Mouse (Mus musculus): ENCODE measurements at regions not wholly inside any gene's neighbourhood (a gene's known extent, or its start where the extent isn't known, plus 50 kb on each side); places are given as distances from the start of the nearest gene placed in this dataset.
A peak's percentile ranks its signal among the peaks of the same experiment; 100 is the strongest.
"Not testable (repeated sequence)": the region's sequence is repeated elsewhere in the genome, so short reads cannot be mapped to it uniquely, and the experiment has no call there.

DNA sequence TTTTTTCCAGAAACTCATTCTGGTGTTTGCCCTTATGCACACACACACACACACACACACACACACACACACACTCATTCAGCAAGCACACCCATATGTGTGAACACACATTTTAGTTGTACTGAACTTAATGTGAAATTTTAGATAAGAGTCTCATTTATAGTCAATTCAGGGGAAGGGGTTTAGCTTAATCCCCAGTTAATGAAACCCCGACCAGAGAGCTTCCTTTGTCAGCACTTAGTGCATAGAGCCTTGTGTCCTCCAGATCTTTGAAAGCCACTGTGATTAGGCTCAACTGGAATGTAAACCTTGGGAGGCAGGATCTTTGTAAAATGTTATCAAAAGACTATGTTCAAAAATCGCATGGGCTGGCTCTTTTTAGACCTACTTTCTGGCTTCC is 53.4 kb downstream of the Rps12 start:
- WGBS = 8% methylated on average over 2 of the region's 2 CpGs
- H3K9ac ChIP-seq (replicated peaks) = no peak overlapping the region
- H3K27ac ChIP-seq = no peak overlapping the region; the same call in 1 of the 2 replicates
- peak; percentile 82 for ATAC-seq
- H3K9me3 ChIP-seq = no peaks in the 10 kb centered on the region
- no peak overlapping the region for H3K4me3 ChIP-seq (replicated peaks)
- no peaks in the 10 kb centered on the region for H3K36me3 ChIP-seq
- H3K4me2 ChIP-seq (replicated peaks) = no peak overlapping the region
- peaks cover 9% of the 10 kb centered on the region; the same call in 1 of the 2 replicates for H3K4me1 ChIP-seq (replicated peaks)
- H3K27me3 ChIP-seq = no peaks in the 10 kb centered on the region

DNA sequence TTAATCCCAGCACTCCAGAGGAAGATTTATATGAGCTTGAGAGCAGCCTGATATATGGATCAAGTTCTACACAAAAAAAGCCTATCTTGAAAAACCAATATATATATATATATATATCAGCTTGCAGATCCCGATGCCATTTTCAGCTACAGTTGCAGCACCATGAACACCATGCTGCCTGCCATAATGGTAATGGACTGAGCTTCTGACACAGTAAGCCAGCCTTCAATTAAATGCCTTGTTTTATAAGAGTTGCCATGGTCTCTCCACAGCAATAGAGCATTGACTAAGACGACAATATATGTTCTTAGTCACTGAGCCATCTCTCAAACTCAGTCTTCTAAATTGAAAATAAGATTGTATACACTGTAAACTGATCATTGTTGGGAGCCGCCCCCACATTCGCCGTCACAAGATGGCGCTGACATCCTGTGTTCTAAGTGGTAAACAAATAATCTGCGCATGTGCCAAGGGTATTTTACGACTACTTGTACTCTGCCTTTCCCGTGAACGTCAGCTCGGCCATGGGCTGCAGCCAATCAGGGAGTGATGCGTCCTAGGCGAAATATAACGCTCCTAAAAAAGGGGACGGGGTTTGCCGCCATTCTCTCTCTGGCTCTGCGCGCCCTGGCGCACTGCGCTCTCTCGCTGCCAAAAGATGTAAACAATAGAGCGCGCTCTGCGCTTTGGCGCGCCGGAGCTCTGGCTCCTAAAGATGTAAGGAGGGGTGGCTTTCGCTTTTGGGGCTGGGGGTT is 60.9 kb downstream of the Rps12 start:
- H3K27me3 ChIP-seq; H3K4me1 ChIP-seq (replicated peaks); H3K9me3 ChIP-seq; H3K36me3 ChIP-seq; H3K9ac ChIP-seq (replicated peaks); H3K4me2 ChIP-seq (replicated peaks); H3K27ac ChIP-seq: not testable (repeated sequence)
- 78% methylated on average over 28 of the region's 28 CpGs for WGBS
- 0 out of 2 replicates have a peak overlapping the region, but pooled peaks have one; percentile 13 for H3K4me3 ChIP-seq (replicated peaks)
- 0 out of 2 replicates have a peak, but pooled peaks have one; percentile 63 for ATAC-seq

DNA sequence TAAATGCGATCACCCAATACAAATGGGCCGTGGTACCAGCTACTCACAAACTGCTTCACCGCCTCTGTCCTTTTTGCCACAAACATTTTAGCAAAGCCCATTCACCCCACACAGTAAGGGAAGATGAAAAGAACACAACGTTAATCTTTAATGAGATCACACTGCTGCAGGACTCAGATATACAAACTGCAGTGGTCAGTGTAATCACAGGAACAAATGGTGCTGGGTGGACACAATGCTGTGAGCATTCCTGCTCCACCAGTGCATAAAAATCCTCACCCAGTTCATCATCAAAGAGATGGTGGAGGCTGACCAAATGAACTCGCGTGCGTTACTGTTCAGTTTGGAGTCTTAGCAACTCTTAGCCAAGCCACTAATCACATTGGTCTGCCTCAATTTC is 69.0 kb downstream of the Rps12 start:
- H3K4me2 ChIP-seq (replicated peaks) = no peak overlapping the region
- peaks cover 8% of the 10 kb centered on the region for H3K4me1 ChIP-seq (replicated peaks)
- H3K27me3 ChIP-seq = no peaks in the 10 kb centered on the region
- ATAC-seq = peak; percentile 63; the same call in 1 of the 2 replicates
- no peak overlapping the region for H3K4me3 ChIP-seq (replicated peaks)
- no peak overlapping the region for H3K27ac ChIP-seq
- 28% methylated on average over 7 of the region's 7 CpGs for WGBS
- no peaks in the 10 kb centered on the region for H3K36me3 ChIP-seq
- no peaks in the 10 kb centered on the region for H3K9me3 ChIP-seq
- no peak overlapping the region for H3K9ac ChIP-seq (replicated peaks)

GRCm38 (mm10) chr10:23715511-23715910 is 71.6 kb downstream of the Rps12 start:
- Histone ChIP-seq H3K4me2 (replicated peaks) (no peak overlapping the region), H3K4me1 (replicated peaks) (peaks cover 21% of the 10 kb centered on the region), H3K27ac (no peak overlapping the region), H3K36me3 (no peaks in the 10 kb centered on the region), H3K4me3 (replicated peaks) (no peak overlapping the region), H3K27me3 (no peaks in the 10 kb centered on the region), H3K9ac (replicated peaks) (no peak overlapping the region), H3K9me3 (no peaks in the 10 kb centered on the region)
- WGBS = 90% methylated on average over 10 of the region's 10 CpGs
- ATAC-seq = no peak

GRCm38 (mm10) chr10:23715101-23715500 is 72.0 kb downstream of the Rps12 start:
- no peaks in the 10 kb centered on the region for H3K9me3 ChIP-seq
- H3K27ac ChIP-seq = no peak overlapping the region
- H3K27me3 ChIP-seq = no peaks in the 10 kb centered on the region
- WGBS = 94% methylated on average over 7 of the region's 7 CpGs
- H3K9ac ChIP-seq (replicated peaks) = no peak overlapping the region
- ATAC-seq = no peak
- H3K4me2 ChIP-seq (replicated peaks) = no peak overlapping the region
- no peak overlapping the region for H3K4me3 ChIP-seq (replicated peaks)
- H3K36me3 ChIP-seq = no peaks in the 10 kb centered on the region
- H3K4me1 ChIP-seq (replicated peaks) = peaks cover 21% of the 10 kb centered on the region

DNA sequence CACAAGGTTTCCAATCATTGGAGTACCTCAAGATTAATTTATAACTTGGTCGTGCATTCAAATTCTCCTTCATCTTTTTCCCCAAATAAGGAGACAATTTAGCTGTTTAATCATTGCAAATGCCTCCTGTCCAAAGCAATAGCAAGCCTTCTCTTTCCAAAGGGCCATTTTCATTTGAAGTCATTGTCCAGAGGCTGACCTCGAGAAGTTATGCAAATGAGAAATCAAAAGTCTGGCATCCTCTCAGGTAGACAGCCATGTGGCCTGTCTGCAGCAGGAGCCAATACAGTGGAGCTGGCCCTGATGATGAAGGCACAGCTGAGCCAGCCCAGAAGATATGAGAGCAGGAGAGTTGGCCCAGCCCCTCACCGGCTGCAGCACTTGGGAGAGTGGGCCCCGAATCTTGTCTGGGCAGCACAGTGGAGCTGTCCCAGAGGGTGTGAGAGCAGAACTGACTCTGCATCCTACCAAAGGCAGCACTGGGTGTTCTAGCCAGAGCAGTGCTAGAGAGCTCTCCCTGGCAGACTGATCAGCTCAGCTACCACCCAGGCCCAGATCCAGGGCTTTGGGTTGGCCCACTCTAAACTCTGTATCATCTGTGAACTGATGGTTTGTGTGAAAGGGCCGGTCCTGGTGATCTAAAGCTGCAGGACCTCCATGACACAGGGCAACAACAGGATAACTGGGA is 74.2 kb downstream of the Rps12 start:
- no peaks in the 10 kb centered on the region for H3K9me3 ChIP-seq
- H3K9ac ChIP-seq (replicated peaks) = no peak overlapping the region
- no peak overlapping the region for H3K4me3 ChIP-seq (replicated peaks)
- ATAC-seq = no peak
- H3K36me3 ChIP-seq = no peaks in the 10 kb centered on the region
- H3K4me1 ChIP-seq (replicated peaks) = peaks cover 15% of the 10 kb centered on the region
- H3K27ac ChIP-seq = no peak overlapping the region
- 74% methylated on average over 5 of the region's 5 CpGs for WGBS
- no peaks in the 10 kb centered on the region for H3K27me3 ChIP-seq
- H3K4me2 ChIP-seq (replicated peaks) = no peak overlapping the region

DNA sequence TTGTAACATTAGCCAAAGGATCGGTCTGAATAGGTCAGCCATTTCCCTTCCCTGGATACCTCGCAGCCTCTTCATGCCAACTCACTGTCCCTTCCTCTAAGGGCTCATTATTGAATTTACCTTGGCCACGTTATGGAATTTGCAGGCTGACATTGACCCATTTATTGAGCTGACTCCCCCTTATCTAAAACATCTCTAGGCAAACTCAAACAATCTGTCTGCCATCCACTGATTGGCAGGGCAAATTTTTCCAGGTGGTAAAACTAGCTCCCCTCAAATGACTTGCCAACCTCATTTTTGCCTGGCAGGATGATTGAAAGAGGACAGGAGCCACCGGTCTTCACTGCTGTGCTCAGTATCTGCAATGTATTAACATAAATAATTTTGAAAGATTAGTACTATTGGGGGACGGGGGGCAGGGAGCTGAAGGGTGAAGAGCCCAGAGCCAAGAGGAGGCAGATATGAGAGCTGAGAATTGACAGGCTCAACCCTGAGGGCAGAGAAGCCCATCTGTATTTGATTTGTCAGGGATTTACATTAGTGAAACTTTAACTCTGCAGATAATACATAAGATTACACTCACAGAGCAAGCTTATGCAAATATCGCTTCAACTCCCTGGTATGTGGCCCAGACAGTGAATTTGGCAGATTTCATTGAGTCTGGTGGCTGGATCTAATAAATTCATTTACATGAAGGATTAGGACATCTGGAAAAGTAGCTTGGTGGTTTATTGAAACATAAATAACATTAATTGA is 75.5 kb downstream of the Rps12 start:
- no peaks in the 10 kb centered on the region for H3K9me3 ChIP-seq

DNA sequence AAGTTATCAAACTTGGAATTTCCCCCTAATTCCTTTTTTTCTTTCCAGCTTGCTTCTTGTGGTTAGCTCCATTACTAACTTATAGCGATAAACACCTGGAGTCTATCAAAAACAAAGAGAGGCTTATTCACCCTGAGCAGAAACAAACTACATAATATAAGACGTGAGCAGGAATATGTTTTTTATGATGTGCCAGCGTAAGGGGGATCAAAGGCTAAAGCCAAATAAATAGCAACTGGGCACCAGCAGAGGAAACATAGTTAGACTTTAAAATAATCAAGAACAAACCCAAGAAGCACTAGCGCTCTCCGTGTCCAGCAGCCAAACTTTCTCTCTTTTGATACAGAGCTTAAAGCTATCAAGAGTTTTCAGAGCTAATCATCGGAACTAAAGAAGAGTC is 76.1 kb downstream of the Rps12 start:
- Histone ChIP-seq H3K27ac (no peak overlapping the region), H3K9ac (replicated peaks) (no peak overlapping the region), H3K27me3 (no peaks in the 10 kb centered on the region), H3K9me3 (no peaks in the 10 kb centered on the region), H3K4me1 (replicated peaks) (peaks cover 12% of the 10 kb centered on the region), H3K4me3 (replicated peaks) (no peak overlapping the region), H3K36me3 (no peaks in the 10 kb centered on the region), H3K4me2 (replicated peaks) (no peak overlapping the region)
- 78% methylated on average over 6 of the region's 6 CpGs for WGBS
- no peak for ATAC-seq

More for the DNA sequence above, 75.5 kb downstream of the Rps12 start:
- H3K36me3 ChIP-seq = no peaks in the 10 kb centered on the region
- no peak overlapping the region for H3K4me2 ChIP-seq (replicated peaks)
- WGBS = 63% methylated on average over 6 of the region's 6 CpGs
- no peaks in the 10 kb centered on the region for H3K27me3 ChIP-seq
- peak; percentile 81 for ATAC-seq
- no peak overlapping the region for H3K4me3 ChIP-seq (replicated peaks)
- no peak overlapping the region for H3K27ac ChIP-seq
- no peak overlapping the region for H3K9ac ChIP-seq (replicated peaks)
- peaks cover 12% of the 10 kb centered on the region for H3K4me1 ChIP-seq (replicated peaks)

DNA sequence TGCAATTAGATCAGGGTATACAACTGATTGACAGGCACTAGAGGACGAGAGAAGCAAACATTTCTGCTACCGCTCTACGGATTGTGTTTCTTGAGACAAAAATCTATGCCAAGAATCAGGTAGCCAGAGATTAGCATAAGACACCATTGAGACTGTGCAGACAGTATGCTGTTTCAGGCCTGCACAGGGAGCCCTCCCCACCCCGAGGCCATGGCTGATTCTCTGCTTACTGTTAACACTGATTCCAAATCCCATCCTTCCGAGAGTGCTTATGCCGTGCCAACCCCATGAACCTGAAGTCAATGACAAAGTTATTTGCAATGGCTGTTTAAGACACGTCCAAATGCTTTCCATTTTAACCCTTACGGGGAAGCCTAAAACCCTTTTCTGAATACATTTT is 78.8 kb downstream of the Rps12 start:
- peaks cover 12% of the 10 kb centered on the region for H3K4me1 ChIP-seq (replicated peaks)
- no peak overlapping the region for H3K4me3 ChIP-seq (replicated peaks)
- no peaks in the 10 kb centered on the region for H3K27me3 ChIP-seq
- no peaks in the 10 kb centered on the region for H3K9me3 ChIP-seq
- H3K36me3 ChIP-seq = no peaks in the 10 kb centered on the region
- 88% methylated on average over 8 of the region's 8 CpGs for WGBS
- H3K9ac ChIP-seq (replicated peaks) = no peak overlapping the region
- no peak overlapping the region for H3K4me2 ChIP-seq (replicated peaks)
- ATAC-seq = no peak
- H3K27ac ChIP-seq = no peak overlapping the region

GRCm38 (mm10) chr10:23707141-23707540 is 79.9 kb downstream of the Rps12 start:
- Histone ChIP-seq H3K9ac (replicated peaks) (no peak overlapping the region), H3K4me2 (replicated peaks) (no peak overlapping the region), H3K27ac (no peak overlapping the region), H3K9me3 (no peaks in the 10 kb centered on the region), H3K4me3 (replicated peaks) (no peak overlapping the region), H3K36me3 (no peaks in the 10 kb centered on the region), H3K27me3 (no peaks in the 10 kb centered on the region), H3K4me1 (replicated peaks) (peaks cover 8% of the 10 kb centered on the region)
- 87% methylated on average over 3 of the region's 3 CpGs for WGBS
- ATAC-seq = no peak

DNA sequence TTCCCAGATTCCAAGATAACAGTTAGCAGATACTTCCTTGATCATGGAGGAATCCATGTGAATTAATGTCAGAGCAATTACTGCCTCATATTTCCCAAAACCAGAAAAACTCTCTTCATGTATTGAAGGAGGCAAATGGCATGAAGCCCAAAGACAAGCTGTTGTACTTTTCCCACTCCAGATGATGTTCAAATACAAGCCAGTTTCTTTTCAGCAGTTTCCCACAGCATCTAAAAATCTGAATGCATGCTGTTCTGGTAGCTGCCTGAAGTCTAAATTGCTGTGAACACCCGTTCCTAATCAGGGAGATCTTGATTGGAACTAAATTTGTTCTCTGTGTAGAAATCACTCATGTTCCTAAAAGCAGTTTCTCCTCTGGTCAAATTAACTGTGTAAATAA is 83.0 kb downstream of the Rps12 start:
- Histone ChIP-seq H3K9ac (replicated peaks) (no peak overlapping the region), H3K9me3 (no peaks in the 10 kb centered on the region), H3K4me3 (replicated peaks) (no peak overlapping the region), H3K4me1 (replicated peaks) (no peaks in the 10 kb centered on the region), H3K36me3 (no peaks in the 10 kb centered on the region), H3K4me2 (replicated peaks) (no peak overlapping the region), H3K27me3 (no peaks in the 10 kb centered on the region), H3K27ac (no peak overlapping the region)
- WGBS = 80% methylated on average over 1 of the region's 1 CpGs
- no peak for ATAC-seq

DNA sequence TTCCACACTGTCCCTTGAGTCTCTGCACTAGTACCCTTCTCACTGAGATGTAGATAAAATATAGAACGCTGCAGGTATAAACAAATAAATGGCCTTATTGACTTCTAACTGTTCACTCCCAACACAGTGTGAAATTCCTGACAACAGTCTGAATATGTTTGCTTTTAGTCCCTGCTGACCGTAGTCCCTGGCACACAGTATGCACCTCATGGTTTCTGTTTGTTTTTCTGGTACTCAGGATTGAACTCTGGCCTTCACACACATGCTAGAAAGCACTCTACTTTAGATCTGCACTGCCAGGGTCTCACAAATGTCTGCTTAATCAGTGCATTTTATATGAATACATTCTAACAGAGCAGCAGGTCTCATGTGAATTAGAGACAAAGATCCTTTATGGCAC is 95.8 kb downstream of the Rps12 start:
- H3K4me1 ChIP-seq (replicated peaks) = no peaks in the 10 kb centered on the region
- ATAC-seq = no peak
- 72% methylated on average over 2 of the region's 2 CpGs for WGBS
- no peak overlapping the region for H3K27ac ChIP-seq
- no peaks in the 10 kb centered on the region for H3K9me3 ChIP-seq
- H3K36me3 ChIP-seq = no peaks in the 10 kb centered on the region
- no peaks in the 10 kb centered on the region for H3K27me3 ChIP-seq
- H3K4me2 ChIP-seq (replicated peaks) = no peak overlapping the region
- H3K9ac ChIP-seq (replicated peaks) = no peak overlapping the region
- H3K4me3 ChIP-seq (replicated peaks) = no peak overlapping the region

Measured in midbrain, embryonic 13.5 days (tissue).